Mouse (Mus musculus): Measurements from ENCODE around the gene Scaf11.

DNA sequence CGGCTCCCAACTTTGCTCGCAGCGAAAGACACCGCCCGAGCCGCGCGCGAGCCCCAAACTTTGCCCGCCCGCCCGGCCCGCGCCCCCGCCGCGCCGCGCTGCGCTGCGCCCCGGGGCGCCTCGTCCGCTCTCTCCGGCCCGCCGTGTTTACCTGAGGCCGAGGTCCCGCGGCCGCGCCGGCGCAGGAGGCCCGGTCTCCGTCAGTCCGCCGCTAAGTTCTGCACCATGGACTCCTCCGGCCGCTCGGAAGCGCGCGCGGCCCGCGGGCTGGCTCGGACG is 253 bp downstream of the Scaf11 start:
- TF ChIP-seq CTCF (IDR thresholded peaks at IDR 0.05; ENCODE audit: low read depth): no peak
- TF ChIP-seq EP300 (IDR thresholded peaks at IDR 0.05; ENCODE audit: low read depth): no peak

Data from liver, embryonic 14.5 days (tissue).